14 mouse cellular contexts compared by ENCODE assay signal in the genomic region with DNA sequence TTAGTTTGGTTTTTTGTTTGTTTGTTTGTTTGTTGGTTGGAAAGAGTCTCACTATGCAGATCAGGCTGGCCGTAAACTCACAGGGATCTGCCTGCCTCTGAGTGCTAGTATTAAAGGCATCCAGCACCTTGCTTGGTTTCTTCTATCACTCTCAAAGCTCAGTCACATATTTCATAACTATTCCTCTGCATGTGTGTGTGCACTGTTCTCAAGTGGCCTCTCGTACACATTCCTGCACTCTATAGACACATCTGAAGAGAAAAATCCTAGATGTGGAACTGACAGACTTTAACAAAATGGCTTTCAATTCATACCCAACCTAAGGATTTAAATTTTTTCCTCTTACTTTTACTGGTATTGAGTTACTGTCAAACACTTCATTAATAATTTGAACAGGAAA.
"Had no signal": no experiment of that assay in that cellular context is flagged by ENCODE, and none has a peak within 500 bp of the region (broad histone marks: within the 10 kb centered on the region; RNA-seq: fewer than 3 reads in every experiment).

No protein-coding gene starts in this region.

- H3K9ac ChIP-seq: limb, embryonic 12.5 days; liver, embryonic 13.5 days; liver, postnatal 0 days; midbrain, embryonic 13.5 days; stomach, embryonic 15.5 days had no signal

- H3K27me3 ChIP-seq: limb, embryonic 12.5 days; liver, embryonic 13.5 days; midbrain, embryonic 13.5 days; stomach, embryonic 15.5 days had no signal

- ATAC-seq: intestine, embryonic 16.5 days; liver, postnatal 0 days; midbrain, embryonic 13.5 days had no signal

- H3K4me2 ChIP-seq: limb, embryonic 12.5 days; liver, embryonic 13.5 days; midbrain, embryonic 13.5 days; stomach, embryonic 15.5 days had no signal

- H3K4me1 ChIP-seq: midbrain, embryonic 13.5 days; stomach, embryonic 15.5 days had no signal

- H3K36me3 ChIP-seq: liver, embryonic 13.5 days; stomach, embryonic 15.5 days had no signal

- H3K9me3 ChIP-seq: limb, embryonic 12.5 days; liver, embryonic 13.5 days; midbrain, embryonic 13.5 days; stomach, embryonic 15.5 days had no signal

- H3K4me3 ChIP-seq: limb, embryonic 12.5 days; liver, embryonic 13.5 days; midbrain, embryonic 13.5 days; stomach, embryonic 15.5 days had no signal

- H3K27ac ChIP-seq: liver, embryonic 13.5 days; midbrain, embryonic 13.5 days; stomach, embryonic 15.5 days had no signal

- DNase-seq: kidney, adult 9 months; kidney, postnatal 25 days; layer of hippocampus, adult 9-11 months; layer of hippocampus, postnatal 36 days; liver; liver, embryonic 13.5 days; liver, postnatal 0 days; right cerebral cortex, postnatal 14 days; thymus, adult 2 months; thymus, postnatal 25 days had no signal
